Mouse (Mus musculus): ENCODE results near the gene Dgcr2.
A peak's percentile ranks its signal among the peaks of the same experiment; 100 is the strongest.

The Dgcr2 gene

GRCm38 (mm10) chr16:17898462-17898861 is at the start of gene Dgcr2, which contains the start of gene Tssk2:
TSS of gene Dgcr2 (minus strand) at chr16:17898562.
TSS of gene Tssk2 (plus strand) at chr16:17898637.
- DNase-seq (ENCODE audit: low read depth in 1 of 2, low spot score in 2 of 2) = no peak

DNA sequence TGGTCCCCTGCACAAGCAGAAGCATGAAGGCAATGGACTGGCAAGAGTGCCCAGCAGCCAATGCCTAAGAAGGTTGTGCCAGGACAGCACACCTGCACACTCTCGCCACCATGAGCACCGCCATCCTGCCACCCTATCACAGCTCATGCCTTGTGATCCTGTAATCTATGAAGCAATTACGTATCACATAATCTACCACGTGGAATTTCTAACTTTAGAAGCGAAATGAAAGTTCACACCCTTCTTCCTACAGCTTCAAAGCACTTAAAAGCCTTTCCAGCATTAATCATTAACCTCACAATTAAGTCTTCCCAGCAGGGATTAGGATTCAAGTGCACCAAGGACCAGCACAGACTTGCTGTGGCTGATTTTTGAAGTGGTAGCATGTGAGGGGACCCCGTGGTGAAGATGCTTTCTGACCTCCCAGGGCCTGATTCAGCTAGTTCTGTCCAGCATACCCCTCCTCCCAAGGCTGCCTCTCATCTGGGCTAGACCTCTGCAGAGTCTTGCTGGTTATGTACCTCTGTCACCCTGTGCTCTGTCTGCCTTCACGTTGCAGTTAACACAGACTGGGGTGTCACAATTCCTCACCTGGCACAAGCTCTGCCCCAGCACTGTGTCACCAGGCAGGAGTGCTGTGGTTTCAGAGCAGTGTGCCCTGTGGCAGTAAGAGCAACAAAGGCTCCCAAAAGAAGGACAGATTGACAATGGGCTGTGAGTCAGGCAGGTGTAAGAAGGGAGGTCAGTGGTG is 46.9 kb upstream of the Dgcr2 start:
- no peak for DNase-seq (ENCODE audit: low read depth in 1 of 2, low spot score in 2 of 2)

DNA sequence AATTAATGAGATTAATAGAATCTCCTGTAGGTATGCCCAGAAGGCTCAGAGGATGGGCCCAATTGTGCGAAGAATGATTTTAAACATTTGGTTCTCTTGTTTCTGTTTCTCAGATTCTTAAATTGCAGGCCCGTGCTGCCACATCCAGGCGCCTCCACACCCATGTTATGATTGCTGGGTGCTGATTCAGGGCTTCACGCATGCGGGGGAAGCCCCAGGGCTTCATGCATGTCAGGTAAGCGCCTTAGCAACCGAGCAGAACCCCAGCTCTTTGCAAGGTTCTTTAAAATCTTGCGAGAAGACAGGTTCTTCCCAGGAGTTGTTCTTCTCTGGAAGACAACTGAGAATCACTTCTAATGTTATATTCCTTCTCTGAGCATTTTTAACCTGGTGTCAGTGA is 45.1 kb upstream of the Dgcr2 start:
- DNase-seq (ENCODE audit: low read depth in 1 of 2, low spot score in 2 of 2) = no peak

- no peak for DNase-seq (ENCODE audit: low read depth in 1 of 2, low spot score in 2 of 2)
Observed at GRCm38 (mm10) chr16:17939255-17939751, 40.9 kb upstream of the Dgcr2 start.

GRCm38 (mm10) chr16:17938821-17939220 is 40.5 kb upstream of the Dgcr2 start:
- DNase-seq (ENCODE audit: low read depth in 1 of 2, low spot score in 2 of 2) = peak in 1 of 2 experiments; percentile 40

DNA sequence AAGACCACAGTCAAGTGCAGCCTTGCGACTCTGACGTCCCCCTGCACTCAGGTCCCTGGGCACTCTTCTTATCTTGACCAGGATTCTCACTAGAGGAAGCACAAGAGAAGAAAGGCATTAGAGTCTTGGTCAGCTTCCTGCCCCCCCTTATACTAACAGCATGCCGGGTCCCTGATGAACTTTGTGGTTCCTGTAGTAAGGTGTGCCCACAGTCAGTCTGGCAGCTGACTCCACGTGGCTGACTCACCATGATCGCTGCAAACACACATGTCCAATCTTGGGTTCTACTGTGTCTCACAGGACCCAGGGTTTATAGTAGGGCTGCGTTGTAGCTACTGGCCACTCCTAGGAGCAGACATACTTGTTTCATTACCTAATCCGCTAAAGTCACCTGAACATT is 39.8 kb upstream of the Dgcr2 start:
- DNase-seq (ENCODE audit: low read depth in 1 of 2, low spot score in 2 of 2) = no peak

- DNase-seq (ENCODE audit: low read depth in 1 of 2, low spot score in 2 of 2) = no peak
Observed at GRCm38 (mm10) chr16:17936776-17937175, 38.4 kb upstream of the Dgcr2 start.

GRCm38 (mm10) chr16:17934445-17934910 is 36.1 kb upstream of the Dgcr2 start:
- no peak for DNase-seq (ENCODE audit: low read depth in 1 of 2, low spot score in 2 of 2)

DNA sequence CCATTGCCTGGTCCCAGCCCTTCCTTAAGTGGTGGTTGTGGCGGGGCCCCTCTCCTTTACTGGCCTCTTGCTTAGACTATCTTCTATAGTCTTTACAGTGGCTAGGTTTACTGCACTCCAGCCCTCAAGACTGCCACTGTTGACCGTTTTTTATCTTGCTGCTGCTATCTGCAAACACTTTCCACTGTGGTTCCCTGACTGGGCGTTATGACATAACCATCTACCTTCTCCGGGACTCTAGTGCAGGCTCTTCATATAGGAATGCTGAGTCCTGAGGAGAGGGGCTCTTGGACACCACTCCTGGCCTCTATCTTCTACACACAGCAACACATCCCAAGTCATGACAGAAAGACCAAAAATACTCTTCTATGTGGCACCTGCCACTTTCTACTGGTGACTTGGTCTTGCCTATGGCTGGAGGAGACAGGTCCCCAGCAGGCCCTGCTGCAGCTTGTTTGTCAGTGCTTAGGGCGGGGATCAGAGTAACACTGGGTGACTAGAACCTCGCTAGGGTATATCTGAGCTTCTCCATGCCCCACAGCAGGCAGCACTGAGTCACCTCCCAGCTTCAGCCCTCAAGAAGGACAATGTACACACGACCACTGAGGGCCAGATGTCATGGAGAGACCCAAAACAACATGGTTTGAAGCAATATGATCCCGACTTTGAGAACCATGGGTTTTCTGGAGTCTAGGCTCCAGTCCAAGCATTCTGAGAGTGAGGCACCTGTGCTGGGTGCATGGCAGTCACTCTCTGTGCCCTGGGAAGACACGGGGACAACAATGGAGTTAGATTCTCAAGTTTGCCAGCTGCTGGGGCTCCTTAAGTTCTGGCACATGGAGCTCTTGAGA is 35.5 kb upstream of the Dgcr2 start:
- DNase-seq (ENCODE audit: low read depth in 1 of 2, low spot score in 2 of 2) = no peak

- DNase-seq (ENCODE audit: low read depth in 1 of 2, low spot score in 2 of 2) = no peak
Observed at GRCm38 (mm10) chr16:17931906-17932460, 33.6 kb upstream of the Dgcr2 start.

DNA sequence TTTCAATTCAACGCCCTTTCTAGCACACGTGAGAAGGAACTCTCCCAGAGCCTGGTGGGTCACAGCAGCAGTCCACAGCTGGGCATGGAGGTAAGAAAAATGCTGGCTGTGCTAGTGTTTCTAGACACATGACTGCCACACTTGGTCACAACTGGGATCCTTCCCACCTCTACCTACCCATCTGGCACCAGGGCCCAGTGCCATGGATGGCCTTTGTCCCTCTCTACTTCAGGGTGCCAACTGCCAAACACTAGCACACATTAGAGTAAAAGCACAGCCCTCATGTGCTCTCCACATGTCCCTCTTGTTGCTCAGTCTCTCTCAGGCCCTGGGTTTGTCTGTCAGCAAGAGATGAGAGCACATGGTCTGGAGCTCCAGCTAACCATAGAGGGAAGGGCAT is 31.3 kb upstream of the Dgcr2 start:
- DNase-seq (ENCODE audit: low read depth in 1 of 2, low spot score in 2 of 2) = no peak

- DNase-seq (ENCODE audit: low read depth in 1 of 2, low spot score in 2 of 2) = no peak
Observed at GRCm38 (mm10) chr16:17929211-17929610, 30.8 kb upstream of the Dgcr2 start.

DNA sequence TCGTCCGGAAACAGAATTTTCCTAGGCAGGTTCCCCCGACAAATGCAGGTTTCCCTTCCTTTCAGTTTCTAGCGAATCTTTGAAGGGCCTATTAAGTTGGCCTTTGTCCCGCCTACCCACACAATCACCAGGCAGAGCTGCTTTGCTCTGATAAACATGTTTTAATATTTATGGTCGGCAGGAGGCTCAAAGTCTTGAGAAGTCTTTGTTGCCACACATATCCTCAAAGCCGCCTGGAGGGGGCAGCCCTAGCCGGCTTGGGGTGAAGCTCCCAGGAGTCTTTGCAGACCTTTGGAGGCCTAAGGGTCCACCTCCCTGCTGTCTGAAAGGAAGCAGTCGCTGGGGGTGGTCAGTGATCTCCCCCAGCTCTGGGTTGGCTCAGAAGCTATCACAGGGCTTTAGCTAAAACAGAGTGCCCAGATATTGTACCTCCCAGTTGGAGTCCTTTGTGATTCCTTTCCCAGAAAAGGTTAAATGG is 30.3 kb upstream of the Dgcr2 start:
- peak; percentile 56 to 67 for DNase-seq (ENCODE audit: low read depth in 1 of 2, low spot score in 2 of 2)

- peak in 1 of 2 experiments; percentile 35 for DNase-seq (ENCODE audit: low read depth in 1 of 2, low spot score in 2 of 2)
Observed at GRCm38 (mm10) chr16:17928087-17928580, 29.8 kb upstream of the Dgcr2 start, which contains the start of gene Slc25a1. TSS of gene Slc25a1 (minus strand) at chr16:17928219.

DNA sequence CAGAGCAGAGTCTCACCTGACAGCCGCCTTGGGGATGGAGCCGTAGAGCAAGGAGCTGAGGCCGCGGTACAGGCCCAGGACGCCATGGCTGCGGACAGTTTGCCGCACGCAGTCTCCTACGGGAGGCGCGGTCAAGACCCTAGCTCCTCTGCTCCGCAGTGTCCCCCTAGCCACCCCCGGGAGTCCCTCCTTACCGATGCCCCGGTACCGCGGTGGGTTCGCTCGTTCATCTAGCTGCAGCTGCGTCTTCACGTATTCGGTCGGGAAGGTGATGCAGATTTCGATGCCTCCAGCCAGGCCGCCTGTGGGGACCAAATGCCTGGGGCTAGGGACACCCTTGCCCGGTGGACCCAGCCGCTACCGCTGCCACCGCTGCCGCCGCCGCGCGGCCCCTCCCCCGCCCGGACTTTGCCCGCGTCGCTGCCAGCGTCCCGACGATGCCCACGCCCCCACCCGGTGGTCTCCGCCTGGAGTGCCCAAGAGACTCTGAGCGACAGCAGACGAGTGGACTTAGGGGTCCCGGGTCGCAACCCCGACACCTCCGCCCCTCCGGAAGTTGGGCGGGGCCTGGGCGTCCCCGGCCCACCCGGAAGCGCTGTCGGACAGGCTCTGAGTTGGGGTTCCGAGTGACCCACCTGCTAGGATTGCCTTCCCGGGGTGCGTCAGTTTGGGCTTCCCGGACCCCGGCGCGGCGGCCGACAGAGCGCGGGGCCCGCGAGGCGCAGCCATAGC is 29.2 kb upstream of the Dgcr2 start:
- no peak for DNase-seq (ENCODE audit: low read depth in 1 of 2, low spot score in 2 of 2)

DNA sequence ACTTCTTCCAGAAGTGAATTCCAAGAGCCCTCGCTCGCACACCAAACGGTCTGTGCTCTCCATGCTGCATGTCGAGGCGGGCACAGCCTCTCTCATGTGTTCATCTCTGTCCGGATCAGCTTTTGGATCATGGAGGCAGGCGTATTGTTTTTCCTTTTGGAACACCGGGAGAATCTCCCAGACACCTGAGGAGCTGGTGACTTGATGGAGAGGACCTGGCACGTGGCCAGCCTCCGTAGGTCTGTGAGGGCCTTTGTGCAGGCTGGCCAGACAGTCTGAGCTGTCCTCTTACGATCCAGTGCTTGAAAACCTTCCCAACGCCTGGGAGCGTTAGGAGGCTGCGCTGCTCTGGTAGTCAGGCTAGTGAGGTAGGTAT is 23.8 kb upstream of the Dgcr2 start:
- DNase-seq (ENCODE audit: low read depth in 1 of 2, low spot score in 2 of 2) = no peak

DNA sequence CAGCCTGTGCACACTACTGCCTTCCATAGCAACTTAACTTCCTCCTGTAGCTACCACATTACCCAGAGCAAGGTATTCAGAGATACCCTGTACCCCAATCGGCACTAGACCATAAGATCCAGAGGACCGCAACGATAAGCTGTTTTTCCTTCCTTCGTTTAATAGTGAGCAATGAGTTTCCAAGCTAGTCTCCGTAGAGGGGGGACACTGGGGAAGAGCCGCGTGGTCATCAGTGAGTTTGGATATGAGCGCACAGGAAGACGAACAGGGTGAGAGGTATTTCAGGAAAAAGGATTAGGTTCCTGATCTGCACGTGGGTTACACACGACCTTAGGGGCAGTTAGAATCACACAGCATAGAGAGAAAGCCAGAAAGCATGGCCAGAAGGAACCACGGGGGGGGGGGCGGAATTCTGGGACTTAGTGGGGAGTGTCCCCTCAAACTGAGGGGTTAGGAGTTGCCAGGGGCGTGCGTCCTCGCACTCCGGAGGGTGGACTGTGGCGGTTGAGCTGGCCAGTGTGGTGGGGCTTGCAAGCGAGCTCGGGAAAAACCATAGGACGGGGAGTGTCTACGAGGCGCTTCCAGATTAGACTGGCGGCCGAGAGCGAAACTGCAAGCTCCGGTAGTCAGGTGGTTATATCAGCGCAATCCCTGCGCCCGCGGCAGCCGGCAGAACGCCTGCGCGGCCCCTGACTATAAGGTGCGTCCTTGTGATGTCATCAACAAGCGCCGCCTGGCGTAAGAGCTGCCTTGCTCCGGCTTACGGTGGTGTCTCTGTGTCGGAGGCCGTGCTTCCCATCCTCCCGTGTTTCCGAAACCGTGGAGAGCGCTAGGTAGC is 23.2 kb upstream of the Dgcr2 start:
- DNase-seq (ENCODE audit: low read depth in 1 of 2, low spot score in 2 of 2) = peak; percentile 66 to 89

DNA sequence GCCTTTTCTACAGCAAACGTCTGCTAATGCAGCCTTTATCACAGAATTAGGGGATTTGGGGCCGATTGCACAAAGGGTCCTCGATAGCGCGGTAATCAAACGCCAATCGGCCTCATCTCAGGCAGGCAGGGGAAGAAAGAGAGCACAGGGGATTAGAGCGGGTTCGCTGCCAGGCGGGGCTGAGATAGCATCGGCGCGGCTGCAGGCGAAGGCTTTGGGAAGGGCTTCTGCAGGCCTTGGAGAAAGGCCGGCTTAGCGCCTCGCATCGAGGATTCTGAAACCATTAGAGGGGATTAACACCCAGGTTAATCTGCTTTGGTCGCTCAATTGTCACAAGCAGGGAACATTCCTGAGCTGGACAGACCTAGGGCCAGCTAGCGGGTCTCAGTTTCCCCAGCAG is 22.2 kb upstream of the Dgcr2 start:
- DNase-seq (ENCODE audit: low read depth in 1 of 2, low spot score in 2 of 2) = no peak

- DNase-seq (ENCODE audit: low read depth in 1 of 2, low spot score in 2 of 2) = no peak
Observed at GRCm38 (mm10) chr16:17914307-17915249, 16.2 kb upstream of the Dgcr2 start, which contains the start of gene Gsc2. TSS of gene Gsc2 (minus strand) at chr16:17915059.

Measured in monocyte, adult 2 months (primary cell).